Mouse (Mus musculus) intestine, embryonic 16.5 days (tissue): ENCODE measurements around the gene Fabp1. TPM values are rescaled to one million over a fixed set of nuclear protein-coding genes. Genes with fewer than 3 reads are reported as not detected.

Source experiments
- ATAC-seq: fragments of 200-750 bp; cut with Nextera tagmentation; 2 replicates; pipeline ENCODE4 v1.8.0; 2017; ENCODE audit warnings: moderate TSS enrichment, moderate library complexity
- H3K27ac ChIP-seq: fragments of 300-500 bp; sonication (generic); 2 replicates; pipeline ENCODE4 v1.5.1; 2014; ENCODE audit warnings: mild to moderate bottlenecking, low read length
- H3K27me3 ChIP-seq: fragments of 300-500 bp; sonication (generic); replicated peaks from 2 replicates; pipeline ENCODE4 v1.6.1; 2014; ENCODE audit warnings: low read length, control low read depth, mixed read lengths; ENCODE audit not compliant: control insufficient read depth, insufficient read depth
- H3K36me3 ChIP-seq: fragments of 300-500 bp; sonication (generic); 2 replicates; pipeline ENCODE4 v1.6.1; 2014; ENCODE audit warnings: low read length, control low read depth; ENCODE audit not compliant: control insufficient read depth, insufficient read depth
- H3K4me1 ChIP-seq: fragments of 300-500 bp; sonication (generic); 2 replicates; pipeline ENCODE4 v1.6.1; 2014; ENCODE audit warnings: low read length, control low read depth, mixed read lengths; ENCODE audit not compliant: control insufficient read depth, insufficient read depth
- H3K4me2 ChIP-seq: fragments of 300-500 bp; sonication (generic); 2 replicates; pipeline ENCODE4 v1.6.1; 2014; ENCODE audit warnings: low read depth, low read length, control low read depth
- H3K4me3 ChIP-seq: fragments of 300-500 bp; sonication (generic); 2 replicates; pipeline ENCODE4 v1.5.1; 2014; ENCODE audit warnings: mild to moderate bottlenecking, low read length
- H3K9ac ChIP-seq: fragments of 300-500 bp; sonication (generic); 2 replicates; pipeline ENCODE4 v1.6.1; 2014; ENCODE audit warnings: low read depth, low read length
- H3K9me3 ChIP-seq: fragments of 300-500 bp; sonication (generic); 2 replicates; pipeline ENCODE4 v1.6.1; 2016; ENCODE audit warnings: low read length, control low read depth; ENCODE audit not compliant: control insufficient read depth
- WGBS: fragments of 180-500 bp; shearing (Covaris S2); extraction: QIAGEN DNeasy Blood & Tissue Kit; methylation state at CpG from one replicate; pipeline ENCODE4 v1.1.7; 2014; 5-methylcytosine and 5-hydroxymethylcytosine counted together
- polyA plus RNA-seq: library from polyadenylated mRNA; unstranded; fragments of >200 nt; fragmentation: Nextera tagmentation; extraction: Ambion mirVana; gene quantifications from 2 replicates; pipeline ENCODE4 v1.2.1, GENCODE M21; 2015

The Fabp1 gene
- polyA plus RNA-seq, 1 experiment from 2014 or later: 4,478 TPM

- H3K4me1 ChIP-seq: no peaks in the 10 kb centered on the region
- no peak overlapping the region for H3K4me3 ChIP-seq
- no peak overlapping the region for H3K27ac ChIP-seq
- H3K36me3 ChIP-seq: no peaks in the 10 kb centered on the region
- no peaks in the 10 kb centered on the region for H3K27me3 ChIP-seq
- no peak overlapping the region for H3K4me2 ChIP-seq
- WGBS: 86% methylated on average over 8 of the region's 8 CpGs
- no peak for ATAC-seq
- no peak overlapping the region for H3K9ac ChIP-seq
- no peaks in the 10 kb centered on the region for H3K9me3 ChIP-seq
Measured at GRCm38 (mm10) chr6:71250951-71251350, 51.3 kb downstream of the Fabp1 start.

GRCm38 (mm10) chr6:71254456-71254855 is 54.8 kb downstream of the Fabp1 start:
- no peak overlapping the region for H3K4me2 ChIP-seq
- H3K36me3 ChIP-seq: no peaks in the 10 kb centered on the region
- no peak for ATAC-seq
- H3K27me3 ChIP-seq: no peaks in the 10 kb centered on the region
- no peak overlapping the region for H3K9ac ChIP-seq
- H3K9me3 ChIP-seq: no peaks in the 10 kb centered on the region
- H3K4me1 ChIP-seq: no peaks in the 10 kb centered on the region
- H3K4me3 ChIP-seq: no peak overlapping the region
- 82% methylated on average over 6 of the region's 6 CpGs for WGBS
- H3K27ac ChIP-seq: no peak overlapping the region

Other genes with a start within 250 kb of the Fabp1 start
- gene Foxi3, start 243.3 kb upstream of the Fabp1 start, polyA plus RNA-seq: not detected in 2 replicates
- 83.8 and 95.1 TPM in 2 replicates for gene Thnsl2, start 55.4 kb upstream of the Fabp1 start, polyA plus RNA-seq
- gene Krcc1, start 71.8 kb downstream of the Fabp1 start, polyA plus RNA-seq: 70.8 and 72.0 TPM in 2 replicates
- 0.34 and 0.36 TPM in 2 replicates for gene Smyd1, start 122.4 kb downstream of the Fabp1 start, polyA plus RNA-seq
- not detected in 2 replicates for gene Cd8b1, start 123.0 kb downstream of the Fabp1 start, polyA plus RNA-seq
- gene Cd8a, start 173.6 kb downstream of the Fabp1 start, polyA plus RNA-seq: not detected in 2 replicates
- gene Rmnd5a, start 240.8 kb downstream of the Fabp1 start, polyA plus RNA-seq: 9.3 and 10.3 TPM in 2 replicates